Mouse (Mus musculus) kidney, postnatal 10 days (tissue): ENCODE results near the gene Trpm3.

Experiments
- DNase-seq: peaks from one replicate; pipeline ENCODE4 v3.0.0; 2021; ENCODE audit warnings: mixed read lengths

The Trpm3 gene

DNA sequence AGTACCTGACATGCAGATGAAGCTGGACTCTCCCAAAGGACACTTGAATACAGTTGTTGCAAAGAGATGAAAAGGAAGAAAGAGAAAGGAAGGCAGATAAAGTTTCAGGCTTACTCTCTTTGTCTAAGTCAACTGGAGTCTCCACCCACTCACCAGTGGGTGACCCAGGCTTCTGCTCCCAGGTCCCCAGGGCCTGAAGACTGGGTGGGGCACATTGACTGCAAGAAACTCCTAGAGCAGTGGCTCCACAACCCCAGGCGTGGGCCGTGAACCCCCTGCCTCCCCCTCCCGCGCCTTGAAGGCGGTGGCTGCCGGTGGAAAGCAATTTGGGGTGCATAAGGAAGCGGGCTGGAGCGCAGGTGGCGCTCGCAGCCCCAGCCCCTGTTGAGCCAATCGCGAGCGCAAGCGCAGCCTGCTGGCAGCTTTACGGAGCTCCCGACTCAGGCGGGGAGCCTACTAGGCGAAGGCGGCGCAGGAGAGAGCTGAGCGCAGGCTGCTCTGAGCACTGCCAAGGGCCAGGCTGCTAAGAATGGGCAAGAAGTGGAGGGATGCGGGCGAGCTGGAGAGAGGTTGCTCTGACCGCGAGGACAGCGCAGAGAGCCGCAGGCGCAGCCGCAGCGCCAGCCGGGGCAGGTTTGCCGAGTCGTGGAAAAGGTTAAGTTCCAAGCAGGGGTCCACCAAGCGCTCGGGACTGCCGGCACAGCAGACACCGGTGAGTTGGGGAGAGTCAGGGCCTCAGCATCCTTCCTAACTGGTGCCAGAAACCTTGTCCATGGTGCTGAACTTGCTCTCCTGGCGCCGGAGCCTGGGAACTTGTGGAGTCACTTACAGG, at the start of gene Trpm3:
Gene Trpm3, plus strand, starts transcription at position 457 of the 832 bp plus-strand sequence.
- peak; percentile 83 for DNase-seq

DNA sequence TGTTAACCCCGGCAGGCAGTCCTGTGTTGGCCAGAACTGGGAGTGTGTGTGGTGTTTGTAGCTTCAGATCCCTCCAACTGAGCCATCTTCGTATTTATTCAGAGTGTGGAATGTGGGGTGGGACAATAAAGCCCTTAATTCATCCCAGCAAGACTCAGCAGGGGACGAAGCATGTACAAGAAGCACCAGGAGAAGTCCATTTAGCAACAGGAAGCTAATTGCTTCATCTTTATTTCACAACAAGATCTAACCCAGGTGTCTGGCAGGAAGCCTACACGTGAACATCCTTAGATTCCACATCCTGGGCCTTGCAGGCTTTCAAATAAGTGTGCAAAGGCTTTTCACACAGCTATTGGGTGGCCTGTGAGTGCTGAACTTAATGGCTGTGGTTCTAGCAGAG, 38.3 kb upstream of the Trpm3 start:
- no peak for DNase-seq

DNA sequence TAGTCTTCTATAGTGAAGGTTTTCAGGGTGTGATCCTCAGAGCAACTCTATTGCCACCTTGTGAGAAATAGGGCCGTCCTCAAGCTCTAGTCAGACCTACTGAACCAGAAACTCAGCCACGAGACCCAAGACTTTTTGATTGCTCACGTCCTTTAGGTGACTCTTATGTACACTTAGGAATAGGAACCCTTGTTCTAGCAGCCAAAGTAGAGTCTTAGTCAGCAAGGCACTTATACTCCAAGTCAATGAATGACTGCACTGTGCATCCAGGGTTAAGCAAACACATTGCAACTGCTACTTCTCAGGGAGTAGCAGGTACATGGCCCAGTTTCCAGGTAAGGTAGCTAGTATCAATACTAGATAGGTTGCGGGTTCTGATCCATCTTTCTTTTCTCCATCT, 35.0 kb upstream of the Trpm3 start:
- no peak for DNase-seq

DNA sequence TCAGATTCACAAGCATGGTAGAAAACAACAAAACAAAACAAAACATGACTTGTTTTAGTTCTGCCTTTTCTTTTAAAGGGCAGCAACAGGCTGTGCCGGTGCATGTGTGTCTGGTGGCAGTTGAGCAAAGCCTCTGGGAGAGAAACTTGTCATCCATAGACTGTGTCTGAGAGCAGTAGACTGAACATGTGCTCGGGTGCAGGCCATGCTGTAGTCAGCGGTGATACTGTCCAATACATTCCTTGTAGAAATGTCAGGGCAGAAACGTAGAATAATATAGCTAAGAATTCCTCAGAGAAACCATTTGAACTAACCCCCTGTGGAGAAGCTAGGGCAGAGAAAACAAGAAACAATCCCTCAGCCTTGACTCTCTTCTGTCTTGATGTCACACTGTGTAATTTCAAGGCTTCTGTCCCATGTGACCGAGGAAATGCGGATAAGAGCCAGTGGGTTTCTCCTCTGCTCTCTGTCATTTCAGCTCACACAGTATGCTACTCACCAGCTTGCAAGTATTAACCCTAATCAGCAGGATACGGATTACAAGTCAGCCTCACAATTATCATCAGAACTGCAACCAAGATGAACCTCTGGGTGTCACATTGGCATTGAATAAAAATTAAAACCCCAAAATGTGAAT, 33.9 kb upstream of the Trpm3 start:
- no peak for DNase-seq

DNA sequence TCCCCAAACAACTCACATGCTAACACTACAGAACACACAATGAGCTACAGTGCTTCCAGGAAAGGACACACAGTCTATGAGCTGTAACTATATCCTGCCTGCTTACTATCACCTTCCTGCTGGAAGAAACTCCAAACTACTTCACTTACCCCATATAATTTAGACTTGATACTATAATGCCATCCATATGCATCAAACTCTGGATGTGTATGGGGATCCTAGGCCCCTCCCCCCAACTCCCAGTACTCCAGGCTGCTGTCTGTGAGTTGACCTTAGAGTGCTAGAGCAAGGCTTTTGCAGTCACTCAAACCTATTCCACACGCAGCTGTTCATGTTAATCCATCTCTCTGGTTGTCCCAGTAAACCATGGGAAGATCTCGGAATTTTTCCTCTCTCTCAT, 33.2 kb upstream of the Trpm3 start:
- DNase-seq: no peak

DNA sequence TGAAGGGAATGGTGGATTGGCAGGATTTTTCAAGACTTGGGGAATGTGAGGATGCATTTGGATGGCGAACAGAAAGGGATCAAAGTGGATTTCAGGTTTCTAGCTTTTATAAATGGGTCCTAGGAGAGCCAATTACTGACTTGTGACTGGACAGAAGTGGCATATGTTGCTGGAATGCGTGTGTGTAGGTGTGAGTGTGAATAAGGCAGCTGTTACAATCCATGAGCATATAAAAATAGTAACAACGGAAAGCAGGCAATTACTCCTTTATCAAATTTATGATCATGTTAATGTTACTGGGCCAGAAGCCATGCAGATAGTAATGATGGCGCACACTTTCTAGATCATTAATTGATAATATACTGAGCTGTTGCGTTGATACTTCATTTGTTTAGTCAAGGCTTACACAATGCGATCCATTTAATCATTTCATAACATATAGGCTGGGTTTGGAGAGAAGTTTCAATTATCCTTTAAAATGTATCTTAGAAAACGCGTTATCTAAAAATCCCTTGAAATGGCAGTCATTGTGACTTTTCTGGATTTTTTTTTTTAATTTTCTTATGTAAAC, 29.9 kb upstream of the Trpm3 start:
- no peak for DNase-seq

DNA sequence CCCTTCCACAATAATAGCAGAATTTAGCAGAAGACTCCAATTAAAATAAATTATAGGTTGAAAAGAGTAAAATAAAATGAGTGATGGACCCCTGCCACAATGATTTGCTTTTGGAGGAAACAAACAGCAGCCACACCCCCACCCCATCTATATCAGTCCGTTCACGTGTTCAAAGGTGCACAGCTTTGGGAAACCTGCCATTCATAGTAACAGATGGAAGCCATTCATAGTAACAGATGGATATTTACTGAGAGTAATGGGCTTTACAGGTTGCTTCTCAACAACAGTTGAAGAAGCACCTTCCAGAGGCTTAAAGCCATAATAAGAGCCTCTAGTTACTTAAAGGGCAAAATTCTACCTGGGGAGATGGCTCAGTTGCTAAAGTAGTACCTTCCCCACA, 17.9 kb upstream of the Trpm3 start:
- no peak for DNase-seq

DNA sequence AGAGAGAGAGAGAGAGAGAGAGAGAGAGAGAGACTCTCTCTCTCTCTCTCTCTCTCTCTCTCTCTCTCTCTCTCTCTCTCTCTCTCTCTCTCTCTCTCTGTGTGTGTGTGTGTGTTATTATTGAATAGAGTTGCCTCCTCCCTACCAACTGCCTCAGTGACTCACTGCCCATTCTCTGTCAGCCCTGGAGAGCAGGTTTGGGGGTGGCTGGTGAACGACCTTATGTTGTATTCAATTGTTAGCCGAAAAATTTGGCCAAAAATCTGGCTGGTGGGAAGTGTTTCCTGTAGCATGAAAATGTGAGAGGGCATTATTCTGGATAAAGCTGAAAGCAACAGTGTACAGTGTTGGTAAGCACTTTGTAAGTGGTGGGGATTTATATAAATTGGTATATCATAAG, 17.2 kb upstream of the Trpm3 start:
- no peak for DNase-seq

DNA sequence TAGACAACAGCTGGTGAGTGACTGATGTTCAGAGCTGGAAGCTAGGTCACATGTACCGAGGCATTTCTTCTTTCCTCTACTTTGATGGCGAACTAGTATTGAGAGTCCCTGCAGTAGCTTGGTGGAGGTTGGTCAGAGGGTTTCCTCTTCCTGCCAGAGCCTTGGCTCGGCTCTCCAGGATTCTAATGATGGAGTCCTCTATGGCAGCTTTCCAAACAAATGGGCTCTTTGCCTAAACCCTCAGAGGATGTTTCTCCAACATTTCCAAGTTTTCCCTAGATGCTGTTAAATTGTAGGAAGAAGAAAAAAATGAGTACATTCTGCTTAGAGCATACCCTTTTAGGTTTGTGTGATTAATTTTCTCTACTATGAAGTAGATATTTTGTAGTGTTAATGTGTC, 6.2 kb upstream of the Trpm3 start:
- peak; percentile 21 for DNase-seq

DNA sequence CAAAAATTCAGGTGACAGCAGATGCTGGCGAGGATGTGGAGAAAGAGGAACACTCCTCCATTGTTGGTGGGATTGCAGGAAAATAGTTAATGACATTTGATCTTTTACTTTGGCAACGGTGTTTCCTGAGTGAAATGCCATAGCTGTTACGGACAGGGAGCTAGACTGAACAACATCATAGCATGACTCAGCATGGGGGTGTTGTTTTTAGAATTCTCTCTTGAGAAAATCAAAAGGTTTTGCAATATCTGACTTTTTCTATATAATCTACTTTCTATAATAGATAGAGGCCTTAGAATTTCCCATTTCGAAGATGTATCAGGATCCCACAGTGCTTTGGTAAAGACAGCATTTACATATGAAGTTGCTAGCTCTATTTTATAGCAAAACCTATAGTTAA, 39.7 kb downstream of the Trpm3 start:
- DNase-seq: no peak

DNA sequence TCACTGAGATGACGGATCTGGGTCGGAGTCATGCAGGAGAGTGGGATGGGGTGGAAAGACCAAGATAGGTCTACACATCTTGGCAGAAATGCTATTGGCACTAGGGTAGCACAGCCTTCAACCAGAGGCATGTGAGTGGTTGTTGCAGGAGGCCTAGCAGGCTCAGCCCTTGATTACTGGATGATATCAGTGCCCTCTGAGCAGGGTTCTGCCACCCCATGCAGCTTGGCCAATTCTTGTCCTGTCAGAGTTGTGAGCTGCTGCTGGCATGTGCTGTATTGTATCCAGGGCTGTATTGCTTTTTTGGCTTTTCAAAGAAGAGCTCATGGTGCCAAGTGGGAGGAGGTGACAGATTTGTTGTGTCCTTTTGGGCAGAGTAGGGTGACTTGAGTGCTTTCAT, 40.2 kb downstream of the Trpm3 start:
- DNase-seq: no peak

DNA sequence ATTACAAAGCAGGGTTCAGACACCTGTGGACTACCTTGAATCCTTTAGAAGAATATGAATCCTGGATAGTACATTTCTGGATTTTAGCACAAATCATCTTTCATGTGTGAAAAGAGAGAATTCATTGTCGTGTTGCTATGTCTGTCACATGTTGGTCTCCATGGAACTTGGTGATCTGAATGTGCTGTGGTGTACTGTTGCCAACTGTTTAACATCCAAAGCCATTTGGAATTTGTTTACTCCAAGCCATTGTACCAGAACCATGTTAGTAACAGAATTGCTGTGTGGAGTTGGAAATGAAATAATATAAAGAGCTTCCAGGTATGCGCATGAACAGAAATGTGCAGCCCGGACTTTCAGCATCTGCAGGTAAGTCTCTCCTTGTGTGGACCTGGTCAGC, 41.3 kb downstream of the Trpm3 start:
- no peak for DNase-seq

DNA sequence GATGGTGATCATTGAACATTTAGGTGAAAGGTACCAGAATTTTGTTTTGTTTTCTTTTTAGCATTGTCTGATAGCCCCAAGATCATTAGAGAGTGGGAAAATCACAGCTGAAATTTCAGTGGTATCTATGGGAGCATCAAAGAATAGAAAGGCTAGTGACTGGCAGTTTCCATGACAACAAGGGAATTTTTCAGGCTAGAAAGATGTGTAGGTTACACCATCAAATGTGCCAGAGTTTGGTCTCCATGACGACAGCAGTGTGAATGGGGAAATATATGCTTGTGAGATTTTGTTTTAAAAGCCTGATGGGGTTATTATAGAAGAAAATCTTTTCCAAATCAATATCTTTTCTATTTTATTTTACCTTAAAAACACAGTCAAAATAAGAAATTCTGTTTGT, 50.9 kb downstream of the Trpm3 start:
- DNase-seq: no peak

DNA sequence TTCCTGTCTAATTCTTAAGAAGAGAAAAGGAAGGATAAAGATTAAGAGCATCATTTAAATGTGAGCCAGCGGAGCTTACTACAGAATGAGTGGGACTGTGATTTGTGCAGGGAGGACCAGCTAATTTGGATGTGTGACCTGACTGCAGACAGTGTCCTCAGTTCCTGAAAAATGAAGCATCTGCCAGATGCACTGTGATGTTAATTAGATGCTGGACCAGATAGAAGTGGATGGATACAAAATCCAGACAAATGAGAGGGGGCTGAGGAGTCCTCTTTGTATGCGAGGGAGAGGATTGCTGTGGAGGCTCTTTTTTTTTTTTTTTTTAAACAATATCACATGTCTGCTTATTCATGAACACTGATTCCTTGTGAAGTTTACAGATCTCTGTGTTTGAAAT, 83.7 kb downstream of the Trpm3 start:
- DNase-seq: no peak

DNA sequence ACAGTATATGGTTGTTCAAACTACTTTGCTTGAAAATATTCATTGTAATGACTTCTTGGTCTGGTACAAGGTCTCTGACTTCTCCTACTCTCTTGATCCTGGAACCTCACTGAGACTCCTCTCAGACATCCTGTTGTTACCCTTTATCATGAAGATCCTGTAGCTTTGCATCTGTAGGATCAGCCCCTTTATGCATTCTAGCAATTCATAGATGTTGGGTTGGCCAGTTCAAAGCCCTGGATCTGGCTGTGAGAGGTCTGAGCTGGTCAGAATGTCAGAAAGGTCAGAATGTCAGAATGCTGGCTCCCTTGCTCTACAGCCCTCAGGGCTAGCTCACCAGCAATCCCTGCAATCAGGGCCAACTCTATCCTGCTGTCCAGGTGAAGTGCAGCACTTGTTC, 95.3 kb downstream of the Trpm3 start:
- no peak for DNase-seq

DNA sequence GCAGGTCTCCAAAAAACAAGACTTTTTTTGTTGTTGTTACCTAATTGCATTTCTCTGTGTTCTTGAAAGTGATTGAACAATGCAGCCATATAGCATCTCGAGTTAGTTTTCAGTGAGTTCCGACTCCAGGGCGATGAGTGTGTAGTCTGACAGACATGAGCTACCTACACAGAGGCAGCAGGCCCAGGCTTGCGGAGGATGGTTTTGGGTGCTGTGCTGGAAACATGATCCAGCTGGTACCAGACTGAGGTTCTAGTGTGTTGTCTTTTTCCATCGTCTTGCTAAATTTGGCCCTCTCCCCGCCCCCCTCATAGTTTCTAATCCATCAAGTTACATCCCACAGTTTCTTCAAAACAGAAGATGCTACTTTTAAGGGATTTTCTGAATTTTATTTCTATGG, 110.2 kb downstream of the Trpm3 start:
- DNase-seq: no peak

DNA sequence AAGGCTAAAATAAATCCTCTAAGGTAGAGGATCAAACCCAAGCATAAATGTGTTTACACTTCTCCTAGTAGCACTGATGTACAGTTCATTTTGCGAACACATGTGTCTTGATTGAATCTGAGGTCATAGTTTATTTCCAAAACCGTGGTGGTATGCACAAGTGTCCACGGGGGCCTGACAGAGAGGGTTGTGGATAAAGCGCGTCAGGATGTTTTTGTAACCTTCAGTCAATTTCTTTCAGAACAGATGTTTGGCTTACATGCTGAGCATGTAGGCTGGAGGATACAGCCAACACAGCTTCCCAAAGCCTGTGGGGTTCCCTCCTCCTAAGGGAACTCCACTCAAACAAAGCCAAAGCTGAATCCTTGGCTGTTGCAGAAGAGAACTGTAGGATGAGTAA, 134.1 kb downstream of the Trpm3 start:
- DNase-seq: peak; percentile 3

DNA sequence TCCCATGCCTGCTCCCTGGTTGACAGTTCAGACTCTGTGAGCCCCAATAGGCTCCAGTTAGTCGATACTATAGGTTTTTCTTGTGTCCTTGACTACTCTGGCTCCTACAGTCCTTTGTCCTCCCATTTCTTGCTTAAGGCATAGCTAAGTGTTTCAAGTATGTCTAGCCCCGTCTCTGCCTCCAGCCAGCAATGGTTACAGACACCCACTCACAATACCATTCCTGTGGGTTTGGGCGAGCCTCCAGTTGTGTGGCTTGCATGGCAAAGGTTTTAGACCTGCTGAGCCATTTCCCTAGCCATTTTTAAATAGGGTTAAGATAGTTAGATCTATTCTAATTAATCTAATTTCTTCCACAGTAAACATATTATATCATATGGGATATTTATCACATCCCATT, 145.8 kb downstream of the Trpm3 start:
- no peak for DNase-seq

DNA sequence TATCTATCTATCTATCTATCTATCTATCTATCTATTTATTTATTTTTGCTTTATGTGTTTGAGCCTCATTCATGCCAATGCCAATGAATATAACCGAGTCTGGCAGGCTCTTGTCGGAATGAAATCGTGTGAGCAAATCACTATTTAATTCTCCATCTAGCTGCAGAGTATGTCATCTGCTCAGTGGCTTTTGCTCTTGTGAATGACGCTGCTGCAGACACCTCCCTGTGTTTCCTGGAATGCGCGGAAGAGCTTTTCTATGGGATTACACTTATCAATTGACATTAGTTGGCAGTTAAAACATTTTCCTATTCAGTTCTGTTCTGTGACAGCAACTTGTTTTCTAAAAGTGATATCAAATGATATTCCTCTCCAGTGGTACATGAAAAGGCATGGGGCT, 153.8 kb downstream of the Trpm3 start:
- no peak for DNase-seq

DNA sequence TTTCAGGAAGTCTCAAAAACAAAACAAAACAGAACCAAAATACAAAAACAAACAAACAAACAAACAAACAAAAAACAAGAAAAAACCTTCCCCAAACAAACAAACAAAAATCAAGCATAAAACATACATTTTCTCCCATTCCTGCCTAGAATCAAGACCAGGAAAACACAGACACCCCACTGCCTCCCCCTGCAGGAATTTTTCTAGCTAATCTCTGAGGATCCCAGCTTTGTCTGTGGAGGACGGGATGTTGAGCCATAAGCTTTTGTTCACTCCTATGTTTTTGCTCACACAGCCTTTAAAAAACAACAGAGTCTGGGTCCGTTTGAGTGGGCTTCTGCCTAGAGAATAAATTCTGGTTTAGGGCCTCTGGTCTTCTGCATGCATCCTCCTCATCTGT, 162.1 kb downstream of the Trpm3 start:
- peak; percentile 6 for DNase-seq

DNA sequence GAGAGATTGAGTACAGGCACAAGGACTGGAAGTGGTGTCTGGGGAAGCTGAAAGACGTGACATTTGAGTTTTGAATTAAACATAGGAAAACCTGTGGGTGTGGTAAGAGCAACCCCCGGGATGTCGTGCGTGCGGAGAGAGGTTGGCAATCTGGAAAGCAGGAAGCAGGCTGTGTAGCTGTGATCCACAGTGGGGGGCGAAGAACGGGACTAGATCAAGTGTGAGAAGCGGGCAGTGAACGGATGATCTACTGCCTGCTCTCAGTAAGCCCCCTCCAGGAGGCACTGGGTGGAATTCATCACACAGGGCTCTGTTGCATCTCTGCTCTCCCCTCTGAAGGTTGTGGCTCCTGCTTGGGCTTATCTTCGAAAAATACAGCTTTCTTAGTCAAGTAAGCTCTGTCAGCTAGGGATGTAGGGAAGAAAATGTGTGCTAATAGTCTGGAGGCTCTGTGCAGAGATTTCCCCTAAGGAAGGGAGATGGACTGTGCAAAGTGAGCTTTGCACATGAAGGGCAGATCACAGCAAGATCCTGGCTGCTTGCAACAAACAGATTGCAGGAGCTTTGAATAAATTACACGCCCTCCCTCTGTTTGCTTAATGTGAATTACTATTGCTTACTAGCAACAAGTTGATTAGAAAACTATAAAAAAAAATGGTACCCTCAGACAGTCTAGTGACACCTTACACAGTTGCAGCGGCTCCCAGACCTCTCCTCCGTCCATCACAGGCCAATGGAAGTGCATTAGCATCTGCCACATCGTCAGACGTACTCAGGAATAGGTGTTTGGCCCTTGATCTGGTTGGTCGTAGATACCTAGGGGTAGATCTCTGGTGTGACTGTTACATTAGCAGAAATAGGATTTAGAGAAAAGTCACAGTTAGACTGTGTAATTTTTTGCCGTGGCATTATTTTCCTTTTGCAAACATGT, 164.4 kb downstream of the Trpm3 start:
- DNase-seq: no peak

DNA sequence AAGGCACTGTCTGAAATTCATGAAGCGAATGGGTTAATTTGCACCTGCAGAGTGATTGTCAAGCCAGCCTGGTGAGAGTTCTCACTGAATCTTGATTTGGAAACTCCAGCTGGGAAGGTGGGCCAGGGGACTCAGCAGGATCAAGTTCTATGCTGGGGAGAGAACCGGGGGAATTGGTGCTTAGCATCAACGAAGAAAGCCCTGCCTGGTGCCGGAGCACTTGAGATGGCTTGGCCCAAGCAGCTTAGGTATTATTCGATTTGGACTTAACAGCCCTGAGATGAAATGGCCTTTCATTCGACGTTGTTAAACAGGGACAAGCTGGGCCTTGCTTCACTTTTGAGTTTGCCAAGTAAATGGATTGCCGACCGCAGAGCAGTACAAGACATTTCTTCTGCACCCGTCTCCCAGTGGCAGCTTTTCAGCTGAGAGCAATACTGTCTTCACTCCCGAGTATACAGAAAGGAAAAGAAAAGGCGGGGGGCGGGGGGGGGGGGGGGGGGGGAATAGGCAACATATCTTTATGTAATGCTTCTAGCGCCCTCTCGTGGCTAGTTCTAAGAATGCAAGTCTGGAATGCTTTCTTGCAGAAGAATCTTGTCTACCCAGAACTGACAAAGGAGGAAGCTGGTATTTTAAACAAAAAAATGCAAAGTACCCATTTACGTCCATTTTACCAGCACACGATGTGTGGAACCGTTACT, 165.3 kb downstream of the Trpm3 start:
- DNase-seq: peak; percentile 93

DNA sequence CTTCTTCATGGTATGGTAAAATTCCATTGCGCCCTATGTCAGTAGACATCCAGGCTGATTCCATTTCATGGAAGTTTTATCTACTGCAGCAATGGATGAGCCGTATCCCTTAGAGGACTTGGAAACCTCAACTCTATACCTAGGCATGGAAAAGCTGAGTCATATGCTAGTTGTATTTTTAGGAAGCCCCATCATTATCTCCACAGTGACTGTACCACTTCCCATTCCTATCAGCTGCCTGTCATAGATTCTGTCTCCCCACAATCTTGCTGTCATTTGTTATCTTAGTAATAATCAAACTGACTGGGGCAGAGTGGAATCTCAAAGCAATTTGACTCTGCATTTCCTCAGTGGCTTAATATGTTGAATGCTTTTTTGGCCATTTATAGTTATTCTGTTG, 169.2 kb downstream of the Trpm3 start:
- no peak for DNase-seq
